Mouse (Mus musculus): ENCODE data around the gene Msi2.

Gene Msi2

DNA sequence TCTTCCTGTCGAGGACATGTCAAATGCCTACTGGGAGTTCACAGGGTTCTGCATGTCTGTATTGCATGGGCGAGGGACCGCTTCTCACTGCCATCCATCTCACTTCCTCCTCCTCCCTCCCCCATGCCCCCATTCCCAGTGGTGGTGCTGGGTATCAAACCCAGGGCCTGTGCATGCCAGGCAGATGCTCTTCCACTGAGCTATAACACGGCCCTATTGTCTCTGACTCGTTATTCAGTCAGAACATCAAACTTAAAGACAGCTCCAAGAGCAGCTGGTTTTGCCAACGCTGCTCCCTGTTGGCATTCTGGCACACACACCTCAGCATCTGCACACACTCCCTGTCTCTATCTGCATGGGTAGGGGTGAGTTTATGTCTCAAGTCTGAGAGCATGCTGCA is 317.0 kb downstream of the Msi2 start:
- no peak for DNase-seq (ENCODE audit: low spot score)

DNA sequence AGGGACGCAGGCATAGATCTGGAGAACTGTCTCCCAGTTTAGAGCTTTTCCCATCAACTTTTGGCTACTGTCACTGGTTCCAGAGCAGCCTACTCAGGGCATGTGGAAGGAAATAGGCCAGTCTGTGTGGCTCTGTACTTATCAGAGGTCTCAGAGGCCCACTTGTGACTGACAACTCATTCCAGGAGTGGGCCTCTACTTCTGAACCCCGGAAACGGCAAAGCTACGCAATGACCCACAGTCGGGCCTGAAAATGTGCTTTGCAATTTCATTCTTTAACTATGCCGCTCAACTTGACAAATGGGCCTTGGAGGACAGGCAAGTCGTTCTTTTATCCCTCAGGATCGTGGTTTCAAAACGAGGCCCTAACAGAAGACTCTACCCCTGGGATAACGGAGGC is 317.4 kb downstream of the Msi2 start:
- DNase-seq (ENCODE audit: low spot score) = no peak

DNA sequence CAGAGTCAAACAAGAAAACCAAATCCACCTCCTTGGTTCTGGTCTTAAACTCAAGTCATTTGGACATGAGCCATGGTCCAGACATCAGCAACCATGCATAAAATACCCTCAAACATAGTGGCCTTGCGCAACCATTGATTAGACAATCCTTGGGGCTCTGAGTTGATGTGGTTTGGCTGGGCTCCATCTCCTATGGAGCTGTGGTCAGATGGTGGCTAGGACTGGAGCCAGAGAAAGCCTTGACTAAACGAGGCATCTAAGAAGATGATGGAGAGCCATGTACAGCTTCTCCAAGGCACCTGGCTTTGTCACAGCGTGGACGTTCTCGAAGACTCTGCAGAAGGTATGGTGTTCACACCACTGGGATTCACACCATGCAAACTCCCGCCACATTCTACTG is 318.1 kb downstream of the Msi2 start:
- no peak for DNase-seq (ENCODE audit: low spot score)

DNA sequence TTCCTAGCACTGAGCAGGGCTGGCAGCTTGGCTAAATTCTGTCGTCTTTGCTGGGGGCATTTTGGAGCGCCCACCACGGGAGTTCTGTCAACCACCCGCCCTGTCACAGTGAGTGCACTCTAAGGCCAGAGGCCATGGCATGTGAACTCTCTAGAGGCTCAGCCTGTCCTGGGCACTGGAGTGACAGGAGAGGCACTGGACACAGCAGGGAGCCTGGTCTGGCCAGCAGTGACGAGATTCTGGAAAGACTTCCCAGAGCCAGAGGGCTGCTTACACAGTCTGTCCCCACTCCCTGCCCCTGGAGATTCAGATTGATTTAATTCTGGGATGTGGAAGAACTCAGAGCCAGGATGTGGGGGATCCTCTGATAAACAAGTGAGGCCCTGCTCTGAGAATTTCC is 318.9 kb downstream of the Msi2 start:
- no peak for DNase-seq (ENCODE audit: low spot score)

DNA sequence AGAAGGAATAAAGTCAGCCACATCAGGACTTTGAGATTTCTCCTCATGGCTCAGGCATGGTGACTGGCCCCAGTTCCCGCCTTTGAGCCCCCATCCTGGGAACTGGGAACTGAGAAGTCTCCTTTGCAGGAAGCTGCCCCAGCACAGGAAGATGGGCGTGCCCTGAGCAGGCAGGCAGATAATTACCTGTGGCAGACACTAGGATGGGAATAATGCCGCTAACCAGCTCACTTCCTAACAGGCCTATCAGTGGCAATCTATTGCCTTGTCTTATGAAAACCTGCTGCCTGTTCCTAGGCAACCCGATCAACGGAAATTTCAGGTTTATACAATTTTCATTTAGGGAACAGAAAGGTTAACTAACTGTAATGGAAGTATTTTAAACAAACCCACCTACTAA is 319.3 kb downstream of the Msi2 start:
- no peak for DNase-seq (ENCODE audit: low spot score)

GRCm38 (mm10) chr11:88395076-88395990 is 323.0 kb downstream of the Msi2 start:
- DNase-seq (ENCODE audit: low spot score) = no peak

DNA sequence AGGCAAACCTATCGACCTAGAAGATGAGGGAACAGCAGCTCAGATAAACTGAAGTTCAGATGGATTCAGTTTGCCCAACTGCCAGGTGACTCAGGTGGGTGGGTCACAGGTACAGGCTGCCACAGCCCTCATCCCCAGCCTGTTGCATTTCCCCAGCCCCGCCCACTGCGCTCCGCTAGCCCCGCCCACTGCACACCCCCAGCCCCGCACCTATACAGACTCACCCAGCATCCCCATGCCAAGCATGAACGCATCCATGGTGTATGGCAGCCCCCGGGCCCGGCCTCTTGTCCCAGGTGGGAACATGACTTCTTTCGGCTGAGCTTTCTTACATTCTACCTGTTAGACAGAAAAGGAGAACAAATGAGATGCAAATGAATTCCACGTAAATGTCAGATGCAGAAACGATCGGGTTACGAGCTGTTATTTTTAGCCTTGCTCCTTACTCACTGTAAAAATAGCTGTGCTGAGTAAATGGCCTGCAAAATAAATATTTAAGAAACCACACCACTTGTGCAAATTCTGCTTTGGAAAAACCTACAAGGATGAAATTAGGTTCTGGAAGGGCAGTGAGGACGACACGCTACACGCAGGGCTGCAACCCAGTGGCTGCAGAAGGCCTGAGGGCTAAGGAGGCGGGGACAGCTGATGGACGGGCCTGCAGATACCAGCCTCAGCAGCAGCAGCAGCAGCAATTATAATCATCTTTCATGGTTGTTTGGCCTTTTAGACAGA is 323.8 kb downstream of the Msi2 start:
- no peak for DNase-seq (ENCODE audit: low spot score)

- DNase-seq (ENCODE audit: low spot score) = no peak
Measured at GRCm38 (mm10) chr11:88392715-88393114, 325.6 kb downstream of the Msi2 start.

DNA sequence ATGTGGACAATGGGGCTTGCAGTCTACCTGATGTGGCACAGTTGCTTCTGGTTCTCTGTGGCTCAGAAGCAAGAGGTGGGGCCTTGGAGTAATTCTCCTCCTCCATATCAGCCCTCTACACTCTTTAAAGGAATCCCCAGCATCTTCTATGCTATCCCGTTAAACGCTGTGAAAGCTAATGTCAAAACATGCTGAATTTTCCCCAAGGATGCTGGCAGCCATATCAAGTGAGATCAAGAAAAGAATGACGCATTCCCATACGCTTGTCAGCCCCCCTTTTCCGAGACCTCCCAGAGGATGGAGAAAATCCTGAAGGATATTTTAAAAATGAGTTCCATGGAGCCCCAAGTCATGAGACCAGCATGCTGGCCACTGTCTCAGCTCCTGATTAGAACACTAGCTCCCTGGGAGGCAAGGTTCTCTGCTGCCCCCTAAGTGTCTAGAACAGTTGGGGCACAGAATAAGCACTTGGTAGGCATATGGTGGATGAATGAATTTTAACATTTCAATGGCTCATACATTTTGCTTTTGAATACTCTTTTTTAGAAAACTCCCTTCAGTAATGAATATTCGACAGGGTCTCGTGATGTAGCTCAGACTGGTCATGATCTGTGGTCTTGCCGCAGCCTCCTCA is 327.0 kb downstream of the Msi2 start:
- DNase-seq (ENCODE audit: low spot score) = no peak

- no peak for DNase-seq (ENCODE audit: low spot score)
Measured at GRCm38 (mm10) chr11:88389530-88389929, 328.8 kb downstream of the Msi2 start.

DNA sequence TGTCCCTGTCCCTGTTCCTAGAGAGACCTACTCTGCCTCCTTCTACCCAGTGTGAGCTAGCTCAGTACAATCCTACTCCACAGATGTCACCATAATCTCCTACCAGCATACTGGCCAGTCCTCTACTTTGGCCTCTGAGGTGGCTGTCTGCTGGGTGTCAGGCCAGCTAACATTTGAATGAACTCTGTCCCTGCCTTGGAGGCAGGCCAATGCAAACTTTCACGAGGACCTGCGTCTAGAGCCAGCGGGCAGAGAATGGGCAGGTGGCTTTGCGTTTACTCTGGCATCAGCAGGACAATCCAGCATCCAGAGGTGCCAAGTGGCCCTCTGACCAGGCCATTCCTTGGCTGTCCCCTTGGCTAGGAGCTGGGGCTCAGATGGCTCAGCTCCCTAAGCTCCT is 331.4 kb downstream of the Msi2 start:
- DNase-seq (ENCODE audit: low spot score) = no peak

DNA sequence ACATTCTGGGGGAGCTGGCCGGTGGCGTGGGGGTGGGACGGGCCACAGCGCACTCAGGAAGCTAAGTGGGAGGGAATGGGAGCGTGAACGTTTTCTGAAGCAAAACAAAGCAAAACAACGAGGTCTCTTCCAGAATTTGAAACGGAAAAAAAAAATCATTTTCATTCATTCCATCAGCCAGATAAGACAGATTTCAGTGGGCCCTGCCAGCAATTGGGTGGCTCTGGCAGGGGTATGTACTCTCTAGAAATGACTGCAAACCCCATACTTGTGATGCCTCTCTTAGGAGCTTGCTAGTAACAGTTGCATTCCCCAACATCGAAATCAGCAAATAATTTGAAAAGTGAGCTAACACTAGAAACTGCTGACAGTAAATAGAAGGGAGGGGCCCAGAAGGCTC is 335.9 kb downstream of the Msi2 start:
- no peak for DNase-seq (ENCODE audit: low spot score)

DNA sequence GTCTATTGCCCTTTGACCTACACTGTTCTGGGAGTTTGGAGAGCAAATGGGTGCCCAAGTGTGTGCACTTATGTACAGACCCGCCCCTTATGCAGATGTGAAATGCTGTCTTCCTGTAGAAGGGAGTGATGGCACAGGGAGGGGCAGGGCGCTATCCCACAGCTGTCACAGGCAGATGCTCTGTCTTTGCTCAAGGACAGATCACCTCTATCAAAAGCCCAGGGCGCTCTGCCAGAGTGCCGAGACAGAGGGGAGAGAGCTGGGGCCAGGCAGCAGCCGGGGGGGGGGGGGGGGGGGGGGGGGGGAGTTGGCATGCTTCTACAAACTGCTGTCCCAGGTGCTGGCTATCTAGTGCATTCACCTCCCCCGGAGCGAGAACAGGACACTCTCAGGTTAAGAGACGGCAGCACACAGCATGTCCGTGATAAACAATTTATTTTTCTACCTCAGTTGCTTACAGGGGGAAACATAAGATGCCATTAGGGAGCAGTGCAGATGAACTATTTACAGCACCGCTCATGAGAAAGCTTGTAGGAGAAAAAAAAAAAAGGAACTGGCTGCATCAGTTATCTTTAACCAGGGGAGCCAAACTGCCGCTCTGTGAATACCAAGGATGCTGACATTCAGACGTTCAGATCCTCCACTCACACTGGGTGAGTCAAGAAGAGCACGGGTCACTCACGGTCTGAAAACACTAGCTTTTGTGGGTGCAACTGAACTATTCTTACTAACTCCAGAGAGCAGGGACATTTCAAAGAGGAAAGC is 337.0 kb downstream of the Msi2 start:
- no peak for DNase-seq (ENCODE audit: low spot score)

GRCm38 (mm10) chr11:88379635-88380034 is 338.7 kb downstream of the Msi2 start:
- DNase-seq (ENCODE audit: low spot score) = no peak

GRCm38 (mm10) chr11:88378686-88379339 is 339.5 kb downstream of the Msi2 start:
- DNase-seq (ENCODE audit: low spot score) = no peak

DNA sequence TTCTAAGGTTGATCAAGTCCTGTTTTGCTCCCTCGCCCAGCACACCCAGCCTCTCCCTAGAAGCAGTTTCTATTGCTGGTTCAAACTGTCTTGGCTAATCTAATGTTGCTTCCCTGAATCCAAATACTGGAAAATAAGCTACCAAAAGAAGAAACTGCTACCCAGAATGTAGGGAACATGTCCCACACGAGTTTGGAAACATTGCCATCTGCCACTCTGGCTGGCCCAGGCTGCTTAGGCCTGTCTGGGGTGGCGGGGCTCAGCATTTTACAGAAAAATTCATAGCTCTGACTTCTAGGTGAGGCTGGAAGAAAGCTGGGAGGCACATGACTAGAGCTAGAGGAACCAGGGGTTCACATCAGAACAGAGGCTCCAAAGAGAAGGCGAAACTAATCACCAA is 345.7 kb downstream of the Msi2 start:
- DNase-seq (ENCODE audit: low spot score) = no peak

DNA sequence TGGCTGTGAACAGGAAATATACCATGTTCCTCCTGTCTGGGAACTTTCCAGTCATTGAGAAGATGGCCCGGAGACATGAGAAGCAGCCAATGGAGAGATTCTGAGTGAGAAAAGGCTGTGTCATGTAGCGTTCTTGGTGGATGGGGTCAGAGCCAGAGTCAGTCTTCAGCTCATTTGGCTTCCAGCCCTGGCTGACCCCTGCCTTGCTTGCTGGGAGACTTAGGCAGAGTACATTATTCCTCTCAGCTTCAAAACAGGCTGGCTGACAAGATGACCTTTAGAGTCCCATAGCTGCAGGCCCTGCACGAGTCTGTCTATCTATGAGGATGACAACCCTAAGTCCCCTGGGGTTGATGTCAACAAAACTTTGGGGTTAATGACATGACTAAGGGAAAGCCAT is 348.4 kb downstream of the Msi2 start:
- DNase-seq (ENCODE audit: low spot score) = no peak

DNA sequence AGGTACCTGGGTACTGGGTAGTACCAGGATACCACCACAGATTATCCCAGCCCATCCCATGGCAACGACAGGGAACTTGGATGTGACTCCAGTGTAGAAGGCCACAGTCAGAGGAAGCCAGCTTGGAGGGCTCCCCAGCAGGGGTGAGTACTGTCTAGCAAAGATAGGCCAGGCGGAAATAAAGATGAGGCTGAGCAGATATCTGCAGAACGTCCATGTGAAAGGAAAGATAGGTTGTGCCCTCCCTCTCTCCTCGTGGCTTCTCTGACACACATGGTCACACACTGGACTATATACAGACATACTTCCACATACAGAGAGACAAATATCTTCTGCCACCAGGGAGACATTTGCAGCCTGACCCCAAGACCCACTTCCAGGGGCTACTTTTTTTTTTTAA is 350.8 kb downstream of the Msi2 start:
- DNase-seq (ENCODE audit: low spot score) = no peak

GRCm38 (mm10) chr11:88365914-88366540 is 352.3 kb downstream of the Msi2 start:
- no peak for DNase-seq (ENCODE audit: low spot score)

GRCm38 (mm10) chr11:88364231-88364630 is 354.1 kb downstream of the Msi2 start:
- DNase-seq (ENCODE audit: low spot score) = no peak

GRCm38 (mm10) chr11:88363481-88363880 is 354.8 kb downstream of the Msi2 start:
- DNase-seq (ENCODE audit: low spot score) = no peak

All from testis, postnatal 14 days (tissue).